Mouse (Mus musculus) lung, embryonic 15.5 days (tissue): ENCODE data around the gene Slc35f5. TPM values are rescaled to one million over a fixed set of nuclear protein-coding genes. Genes with fewer than 3 reads are reported as not detected.
"Not testable (repeated sequence)": the region's sequence is repeated elsewhere in the genome, so short reads cannot be mapped to it uniquely, and the experiment has no call there.

ENCODE experiments used
- ATAC-seq: fragments of 200-750 bp; cut with Nextera tagmentation; 2 replicates; pipeline ENCODE4 v1.8.0; 2017; ENCODE audit warnings: moderate number of reproducible peaks, borderline replicate concordance; ENCODE audit not compliant: low FRiP score, low TSS enrichment; ENCODE audit errors: extremely low read depth
- H3K27ac ChIP-seq: fragments of 300-500 bp; sonication (generic); 2 replicates; pipeline ENCODE4 v1.5.1; 2015; ENCODE audit warnings: moderate library complexity, mild to moderate bottlenecking, inconsistent platforms
- H3K27me3 ChIP-seq: fragments of 300-500 bp; sonication (generic); 2 replicates; pipeline ENCODE4 v1.6.1; 2015; ENCODE audit warnings: inconsistent platforms
- H3K36me3 ChIP-seq: fragments of 300-500 bp; sonication (generic); 2 replicates; pipeline ENCODE4 v1.6.1; 2015; ENCODE audit warnings: inconsistent platforms
- H3K4me1 ChIP-seq: fragments of 300-500 bp; sonication (generic); 2 replicates; pipeline ENCODE4 v1.6.1; 2015; ENCODE audit warnings: inconsistent platforms
- H3K4me2 ChIP-seq: fragments of 300-500 bp; sonication (generic); 2 replicates; pipeline ENCODE4 v1.6.1; 2015; ENCODE audit warnings: inconsistent platforms, mild to moderate bottlenecking, moderate library complexity
- H3K4me3 ChIP-seq: fragments of 300-500 bp; sonication (generic); 2 replicates; pipeline ENCODE4 v1.5.1; 2015; ENCODE audit warnings: mild to moderate bottlenecking, inconsistent platforms
- H3K9ac ChIP-seq: fragments of 300-500 bp; sonication (generic); 2 replicates; pipeline ENCODE4 v1.6.1; 2015; ENCODE audit warnings: inconsistent platforms
- H3K9me3 ChIP-seq: fragments of 300-500 bp; sonication (generic); 2 replicates; pipeline ENCODE4 v1.6.1; 2016; ENCODE audit warnings: inconsistent platforms
- WGBS: fragments of 180-500 bp; shearing (Covaris S2); methylation state at CpG from one replicate; pipeline ENCODE4 v1.1.7; 2015; 5-methylcytosine and 5-hydroxymethylcytosine counted together
- polyA plus RNA-seq: library from polyadenylated mRNA; unstranded; fragments of >200 nt; fragmentation: Nextera tagmentation; extraction: Ambion mirVana; gene quantifications from 2 replicates; pipeline ENCODE4 v1.2.1, GENCODE M21; 2015

The Slc35f5 gene
- 49.1 and 53.0 TPM in 2 replicates for polyA plus RNA-seq

GRCm38 (mm10) chr1:125560259-125561192 lies at the start of gene Slc35f5:
TSS of gene Slc35f5 (plus strand) at chr1:125560595.
- ATAC-seq, result peak; percentile 96
- Histone ChIP-seq H3K27ac (peak within 1 kb of the TSS; percentile 89), H3K4me2 (peak within 1 kb of the TSS; percentile 82), H3K4me1 (peaks cover 14% of the 10 kb centered on the region; the same call in 1 of the 2 replicates), H3K4me3 (peak within 1 kb of the TSS; percentile 86), H3K27me3 (no peaks in the 10 kb centered on the region), H3K9ac (peak within 1 kb of the TSS; percentile 90), H3K9me3 (no peaks in the 10 kb centered on the region), H3K36me3 (no peaks in the 10 kb centered on the region)
- under 1% methylated on average over 60 of the region's 61 CpGs for WGBS

DNA sequence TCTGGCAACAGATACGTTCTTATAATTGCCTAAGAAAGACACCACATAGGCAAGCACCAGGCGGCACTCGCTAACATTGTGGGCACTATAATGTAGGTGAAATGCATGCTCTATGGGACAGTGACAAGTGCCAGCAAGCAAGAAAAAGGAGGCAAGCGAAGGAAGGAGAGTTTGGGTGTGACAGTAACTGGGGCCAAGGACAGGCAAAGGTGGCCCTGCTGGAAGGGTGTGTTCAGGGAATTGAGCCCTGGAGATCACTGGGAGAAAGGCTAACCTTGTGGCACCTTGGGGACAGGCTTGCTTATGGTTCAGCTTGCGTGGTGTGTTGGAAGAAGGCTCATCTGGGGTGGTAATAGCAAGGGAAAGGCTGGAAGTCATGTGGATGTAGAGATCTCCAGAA lies 45.7 kb upstream of the Slc35f5 start:
- no peaks in the 10 kb centered on the region for H3K27me3 ChIP-seq
- ATAC-seq, result no peak
- no peak overlapping the region for H3K27ac ChIP-seq
- H3K36me3 ChIP-seq, result no peaks in the 10 kb centered on the region
- no peaks in the 10 kb centered on the region for H3K9me3 ChIP-seq
- 89% methylated on average over 5 of the region's 5 CpGs for WGBS
- H3K9ac ChIP-seq, result no peak overlapping the region
- no peak overlapping the region for H3K4me2 ChIP-seq
- no peak overlapping the region for H3K4me3 ChIP-seq
- H3K4me1 ChIP-seq, result no peaks in the 10 kb centered on the region

DNA sequence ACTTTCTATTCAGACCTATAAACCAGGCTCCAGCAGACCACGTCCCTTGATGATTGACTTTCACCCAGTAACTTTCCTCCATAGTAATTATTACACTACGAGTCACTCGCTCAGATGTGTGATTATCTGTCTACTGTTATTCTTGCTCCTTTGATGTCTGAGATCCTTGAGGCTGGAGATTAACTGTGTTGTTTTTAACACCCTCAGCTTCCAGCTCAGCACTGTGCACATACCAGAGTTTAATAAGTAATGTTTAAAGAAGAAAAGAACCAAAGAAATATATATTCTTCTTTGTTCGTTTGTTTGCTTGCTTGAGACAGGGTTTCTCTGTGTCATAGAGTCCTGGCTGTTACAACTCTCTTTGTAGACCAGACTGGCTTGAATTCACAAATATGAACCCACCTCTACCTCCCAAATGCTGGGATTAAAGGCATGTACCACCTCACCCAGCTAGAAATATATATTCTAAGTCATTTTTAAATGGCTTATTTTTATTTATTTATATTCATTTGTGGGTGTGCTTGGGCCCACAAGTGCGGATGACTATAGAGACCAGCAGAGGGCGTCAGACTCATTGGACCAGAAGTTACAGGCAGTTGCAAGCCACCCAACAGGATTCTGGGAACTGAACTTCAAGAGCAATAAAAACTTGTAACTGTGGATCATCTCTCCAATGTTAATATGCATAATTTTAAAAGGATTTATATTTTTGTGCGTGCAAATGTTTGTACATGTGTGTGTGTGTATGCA lies 43.3 kb upstream of the Slc35f5 start:
- no peaks in the 10 kb centered on the region for H3K9me3 ChIP-seq
- no peak overlapping the region for H3K9ac ChIP-seq
- 47% methylated on average over 7 of the region's 7 CpGs for WGBS
- H3K36me3 ChIP-seq, result no peaks in the 10 kb centered on the region
- no peak for ATAC-seq
- no peaks in the 10 kb centered on the region for H3K27me3 ChIP-seq
- no peak overlapping the region for H3K4me3 ChIP-seq
- no peak overlapping the region for H3K27ac ChIP-seq
- H3K4me2 ChIP-seq, result no peak overlapping the region
- H3K4me1 ChIP-seq, result no peaks in the 10 kb centered on the region

DNA sequence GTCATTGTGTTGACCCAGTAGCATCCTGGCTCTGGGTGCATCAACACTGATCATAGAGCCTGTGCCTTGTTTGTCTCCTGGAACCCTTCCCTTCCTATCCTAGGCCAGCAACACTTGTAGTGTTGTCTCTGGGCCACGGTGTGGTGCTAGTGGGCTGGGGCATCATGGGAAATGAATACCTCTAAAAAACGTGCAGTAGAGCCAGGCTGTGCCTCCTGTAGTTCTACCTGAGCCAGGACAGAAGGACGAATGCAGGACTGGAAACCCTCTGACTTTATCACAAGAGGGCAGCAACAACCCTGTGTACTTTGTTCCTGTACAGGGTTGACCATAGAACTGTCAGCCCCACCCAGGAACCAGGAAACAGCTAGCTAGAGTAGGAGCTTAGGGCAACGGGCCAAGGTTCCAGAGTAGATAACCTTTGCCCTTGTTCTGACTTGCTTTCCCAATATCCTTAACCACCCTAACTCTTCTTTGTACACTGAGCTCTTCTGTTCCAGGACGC lies 41.2 kb upstream of the Slc35f5 start:
- WGBS, result 42% methylated on average over 5 of the region's 5 CpGs
- no peak overlapping the region for H3K4me2 ChIP-seq
- H3K36me3 ChIP-seq, result no peaks in the 10 kb centered on the region
- no peaks in the 10 kb centered on the region for H3K4me1 ChIP-seq
- no peak overlapping the region for H3K27ac ChIP-seq
- H3K27me3 ChIP-seq, result no peaks in the 10 kb centered on the region
- no peak overlapping the region for H3K9ac ChIP-seq
- ATAC-seq, result peak; percentile 64; the same call in 1 of the 2 replicates
- H3K4me3 ChIP-seq, result no peak overlapping the region
- H3K9me3 ChIP-seq, result no peaks in the 10 kb centered on the region

DNA sequence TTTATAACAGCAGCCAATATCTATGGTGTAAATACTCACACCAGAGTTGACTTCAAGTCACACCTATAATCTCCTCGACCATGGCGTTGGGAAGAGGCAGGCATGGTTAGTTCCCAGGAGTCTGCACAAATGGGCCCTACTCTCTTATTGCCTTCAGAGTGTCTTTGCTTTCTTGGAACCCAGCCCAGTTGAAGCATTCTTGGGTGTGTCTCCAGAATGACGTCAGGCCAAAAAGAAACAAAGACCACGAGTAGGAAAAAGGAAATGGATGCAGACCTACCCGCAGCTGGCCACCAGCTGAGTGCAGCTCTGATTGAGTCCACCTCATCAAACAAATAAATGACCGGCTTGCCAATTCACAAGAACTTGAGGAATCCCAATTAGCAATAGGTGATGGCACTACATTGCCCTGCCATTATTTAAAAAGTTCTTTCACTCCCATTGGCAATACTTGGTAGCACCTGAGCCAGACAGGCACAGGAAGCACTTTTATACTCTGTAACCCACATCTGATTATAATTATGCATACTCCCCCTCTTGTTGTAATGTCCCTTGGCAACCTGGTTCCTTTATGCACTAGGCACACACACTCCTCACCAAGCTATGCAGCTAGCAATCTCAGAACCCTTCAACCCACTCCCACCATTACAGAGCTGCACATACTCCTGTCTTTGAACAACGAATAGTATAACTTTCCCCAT lies 34.3 kb upstream of the Slc35f5 start:
- H3K9ac ChIP-seq, result no peak overlapping the region
- no peak overlapping the region for H3K27ac ChIP-seq
- peak; percentile 78; the same call in 1 of the 2 replicates for ATAC-seq
- no peaks in the 10 kb centered on the region for H3K9me3 ChIP-seq
- H3K4me1 ChIP-seq, result peaks cover 7% of the 10 kb centered on the region; the same call in 1 of the 2 replicates
- no peak overlapping the region for H3K4me3 ChIP-seq
- H3K4me2 ChIP-seq, result no peak overlapping the region
- 34% methylated on average over 7 of the region's 7 CpGs for WGBS
- no peaks in the 10 kb centered on the region for H3K27me3 ChIP-seq
- H3K36me3 ChIP-seq, result no peaks in the 10 kb centered on the region

- Histone ChIP-seq H3K4me2 (no peak overlapping the region), H3K27me3 (no peaks in the 10 kb centered on the region), H3K9me3 (no peaks in the 10 kb centered on the region), H3K4me1 (peaks cover 7% of the 10 kb centered on the region; the same call in 1 of the 2 replicates), H3K36me3 (no peaks in the 10 kb centered on the region), H3K9ac (no peak overlapping the region), H3K27ac (no peak overlapping the region), H3K4me3 (no peak overlapping the region)
- 71% methylated on average over 1 of the region's 1 CpGs for WGBS
- ATAC-seq, result no peak
Measured at GRCm38 (mm10) chr1:125526666-125527004, 33.8 kb upstream of the Slc35f5 start.

DNA sequence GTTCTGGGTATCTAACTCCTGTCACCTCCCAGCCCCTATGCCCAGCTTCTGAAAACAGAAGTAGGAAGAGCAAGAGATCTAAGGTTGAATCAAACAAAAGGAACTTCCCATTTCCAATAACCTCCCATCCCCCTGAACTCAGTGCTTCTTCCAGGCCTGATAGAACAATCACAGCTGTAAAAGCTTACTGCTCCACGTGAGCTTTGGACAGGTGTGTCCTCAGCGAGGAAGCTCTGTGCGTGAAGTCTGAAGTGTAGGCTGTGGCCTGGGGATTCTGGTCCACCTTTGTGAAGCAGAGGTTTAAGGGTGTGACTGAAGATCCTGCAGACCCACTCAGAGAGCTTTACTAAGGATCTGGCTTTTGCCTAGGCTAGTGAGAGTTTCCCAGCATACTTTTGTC lies 33.0 kb upstream of the Slc35f5 start:
- 66% methylated on average over 3 of the region's 3 CpGs for WGBS
- no peak overlapping the region for H3K9ac ChIP-seq
- H3K4me2 ChIP-seq, result no peak overlapping the region
- H3K4me3 ChIP-seq, result no peak overlapping the region
- no peak overlapping the region for H3K27ac ChIP-seq
- H3K36me3 ChIP-seq, result no peaks in the 10 kb centered on the region
- H3K27me3 ChIP-seq, result no peaks in the 10 kb centered on the region
- no peaks in the 10 kb centered on the region for H3K9me3 ChIP-seq
- peaks cover 7% of the 10 kb centered on the region; the same call in 1 of the 2 replicates for H3K4me1 ChIP-seq
- ATAC-seq, result no peak

DNA sequence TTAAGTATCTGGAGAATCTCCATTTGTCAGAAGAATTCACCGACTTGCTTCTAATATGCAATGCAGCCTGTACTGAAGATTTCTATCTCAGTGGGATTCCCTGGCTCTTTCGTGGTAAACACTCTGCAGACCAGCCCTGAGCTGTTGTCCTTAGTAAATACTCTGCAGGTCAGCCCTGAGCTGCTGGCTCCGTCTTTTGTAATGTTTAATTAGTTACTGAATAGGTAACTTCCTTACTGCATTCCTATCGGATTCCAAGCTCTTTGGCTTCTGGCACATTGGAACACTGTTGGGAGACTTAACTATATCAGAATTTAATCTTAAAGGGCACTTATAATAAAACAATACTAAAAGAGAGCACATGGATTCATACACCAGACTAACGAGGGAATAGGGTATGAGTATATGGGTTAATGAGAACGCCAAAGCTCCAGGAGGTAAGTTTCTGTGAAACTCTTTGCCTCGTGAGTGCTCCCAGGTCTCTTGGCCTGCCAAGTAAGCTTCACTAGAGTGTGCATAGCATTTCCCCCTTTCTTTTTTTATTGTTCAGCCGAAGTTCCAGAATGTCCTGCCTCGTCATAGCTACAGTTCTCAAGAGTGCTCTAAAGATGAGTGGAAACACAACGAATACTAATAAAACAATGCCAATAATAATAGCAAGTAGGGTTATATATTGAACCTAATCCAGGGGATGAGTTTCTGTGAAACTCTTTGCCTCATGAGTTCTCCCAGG lies 27.0 kb upstream of the Slc35f5 start:
- ATAC-seq, H3K4me3 ChIP-seq, H3K36me3 ChIP-seq, H3K4me1 ChIP-seq, H3K27me3 ChIP-seq, H3K4me2 ChIP-seq, H3K9me3 ChIP-seq, H3K9ac ChIP-seq: not testable (repeated sequence)
- WGBS, result 64% methylated on average over 10 of the region's 10 CpGs
- H3K27ac ChIP-seq, result peak overlapping the region; percentile 41; the same call in 1 of the 2 replicates

DNA sequence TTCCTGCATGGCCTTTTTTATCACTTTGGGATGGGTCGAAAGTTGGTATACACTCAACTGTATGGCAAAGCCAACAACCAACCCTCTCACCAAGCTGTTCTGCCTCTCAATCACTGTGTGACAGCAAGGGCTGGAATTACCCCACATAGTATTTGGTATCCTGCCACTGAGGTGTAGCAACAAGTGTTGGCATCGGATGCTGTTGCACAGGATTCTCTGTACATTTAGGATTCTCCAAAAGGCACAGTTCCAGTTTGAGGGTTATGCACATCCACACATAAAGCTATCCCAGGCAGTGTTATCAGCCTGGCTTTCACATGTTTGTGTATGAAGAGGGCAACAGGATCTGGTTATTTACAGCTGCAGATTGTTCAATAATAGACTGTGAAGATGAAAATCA lies 23.3 kb upstream of the Slc35f5 start:
- Histone ChIP-seq H3K4me2 (no peak overlapping the region), H3K9me3 (no peaks in the 10 kb centered on the region), H3K4me3 (no peak overlapping the region), H3K27ac (no peak overlapping the region), H3K27me3 (no peaks in the 10 kb centered on the region), H3K9ac (no peak overlapping the region), H3K4me1 (0 out of 2 replicates have a peak, but pooled peaks cover 1% of the 10 kb centered on the region), H3K36me3 (no peaks in the 10 kb centered on the region)
- WGBS, result 80% methylated on average over 2 of the region's 2 CpGs
- no peak for ATAC-seq

GRCm38 (mm10) chr1:125537776-125538175 lies 22.6 kb upstream of the Slc35f5 start:
- H3K4me1 ChIP-seq, result peaks cover 7% of the 10 kb centered on the region
- no peak overlapping the region for H3K4me2 ChIP-seq
- H3K4me3 ChIP-seq, result no peak overlapping the region
- no peaks in the 10 kb centered on the region for H3K36me3 ChIP-seq
- WGBS, result 84% methylated on average over 8 of the region's 8 CpGs
- no peak overlapping the region for H3K27ac ChIP-seq
- H3K9me3 ChIP-seq, result no peaks in the 10 kb centered on the region
- no peak for ATAC-seq
- no peak overlapping the region for H3K9ac ChIP-seq
- H3K27me3 ChIP-seq, result no peaks in the 10 kb centered on the region

- H3K9me3 ChIP-seq, result no peaks in the 10 kb centered on the region
- H3K27ac ChIP-seq, result no peak overlapping the region
- H3K36me3 ChIP-seq, result no peaks in the 10 kb centered on the region
- 60% methylated on average over 2 of the region's 2 CpGs for WGBS
- no peak overlapping the region for H3K4me3 ChIP-seq
- no peak overlapping the region for H3K4me2 ChIP-seq
- H3K4me1 ChIP-seq, result peaks cover 8% of the 10 kb centered on the region
- no peaks in the 10 kb centered on the region for H3K27me3 ChIP-seq
- no peak overlapping the region for H3K9ac ChIP-seq
- no peak for ATAC-seq
Measured at GRCm38 (mm10) chr1:125539312-125539711, 21.1 kb upstream of the Slc35f5 start.
